Mouse (Mus musculus): ENCODE results near the gene Rap1gap. TPM values are rescaled to one million over a fixed set of nuclear protein-coding genes. Genes with fewer than 3 reads are reported as not detected.

Gene Rap1gap
- polyA plus RNA-seq, 1 experiment from 2014 or later = 3.9 TPM

DNA sequence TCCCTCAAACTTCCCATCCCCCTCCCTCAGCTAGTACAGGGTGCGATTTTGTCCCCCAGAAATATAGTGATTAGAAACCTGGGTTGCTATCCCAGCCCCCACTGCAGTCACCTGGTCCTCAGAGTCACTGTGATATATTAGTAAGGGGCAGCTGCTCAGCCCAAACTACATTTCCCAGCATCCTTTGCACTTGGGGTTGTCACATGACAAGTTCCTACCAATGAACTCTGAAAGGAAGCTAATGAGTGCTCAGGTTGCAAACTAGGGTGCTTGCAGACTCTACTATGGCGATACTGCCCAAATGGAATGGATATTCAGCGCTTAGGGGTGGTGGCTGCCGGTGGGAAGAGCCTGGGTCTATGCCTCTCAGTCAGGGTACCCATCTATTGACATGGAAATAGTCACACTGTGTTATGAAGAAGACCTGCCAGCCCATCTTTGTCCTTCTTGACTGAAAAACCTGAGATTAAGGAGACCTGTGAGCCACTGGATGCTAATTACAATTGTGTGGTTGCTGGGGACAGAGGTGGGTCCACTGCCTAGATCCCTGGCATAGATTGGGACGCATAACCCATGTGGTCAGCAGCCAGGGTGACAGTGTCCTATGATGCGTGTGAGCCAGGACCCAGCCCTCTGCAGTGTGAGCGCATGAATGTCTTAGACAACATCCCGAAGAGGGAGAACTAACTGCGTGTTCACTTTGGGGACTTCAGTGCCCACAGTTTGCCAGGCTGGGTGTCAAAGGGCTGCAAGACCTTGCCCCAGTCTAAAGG is 74.8 kb downstream of the Rap1gap start:
- H3K9ac ChIP-seq (ENCODE audit: low read length) = no peak overlapping the region
- H3K4me3 ChIP-seq (ENCODE audit: control insufficient read depth in 1 of 2, insufficient read depth in 1 of 2, low read depth in 1 of 2, low read length in 2 of 2) = no peak overlapping the region
- no peaks in the 10 kb centered on the region for H3K9me3 ChIP-seq (ENCODE audit: control insufficient read depth, low read length)
- H3K27me3 ChIP-seq (ENCODE audit: control insufficient read depth, insufficient read depth, low read length) = no peaks in the 10 kb centered on the region
- H3K4me1 ChIP-seq (ENCODE audit: control insufficient read depth in 2 of 2, insufficient read depth in 2 of 2, low read length in 2 of 2) = no peaks in the 10 kb centered on the region
- no peak overlapping the region for H3K27ac ChIP-seq (replicated peaks in 1 of 2; ENCODE audit: control insufficient read depth in 1 of 2, insufficient read depth in 1 of 2, low read depth in 2 of 2, low read length in 2 of 2)
- 51% methylated on average over 9 of the region's 9 CpGs for WGBS
- H3K36me3 ChIP-seq (ENCODE audit: control insufficient read depth, insufficient read depth, low read length) = no peaks in the 10 kb centered on the region
- no peak overlapping the region for H3K4me2 ChIP-seq (ENCODE audit: low read length)
- ATAC-seq (ENCODE audit: insufficient number of reproducible peaks, insufficient read depth, low FRiP score, low read depth) = no peak

DNA sequence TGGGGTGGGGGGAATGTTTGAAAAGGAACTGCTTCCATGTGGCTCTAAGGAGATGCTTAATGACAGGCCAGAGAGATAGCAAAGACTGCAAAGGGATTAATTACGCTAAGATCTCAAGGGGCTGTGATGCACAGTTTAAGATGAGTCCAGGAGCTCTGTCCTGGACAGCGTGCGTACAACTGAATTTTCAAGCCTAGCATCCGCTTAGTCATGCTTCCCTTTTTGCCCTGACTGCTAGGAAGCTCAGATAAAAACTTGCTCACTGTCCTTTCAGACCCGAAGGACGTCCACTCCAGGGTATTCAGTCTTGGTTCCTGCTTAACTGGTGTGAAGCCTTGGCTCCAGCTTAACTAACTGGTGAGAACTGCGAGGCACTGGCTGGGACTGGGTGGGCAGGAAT is 75.8 kb downstream of the Rap1gap start:
- no peak overlapping the region for H3K9ac ChIP-seq (ENCODE audit: low read length)
- H3K4me1 ChIP-seq (ENCODE audit: control insufficient read depth in 2 of 2, insufficient read depth in 2 of 2, low read length in 2 of 2) = no peaks in the 10 kb centered on the region
- 78% methylated on average over 7 of the region's 7 CpGs for WGBS
- H3K27me3 ChIP-seq (ENCODE audit: control insufficient read depth, insufficient read depth, low read length) = no peaks in the 10 kb centered on the region
- no peak overlapping the region for H3K4me3 ChIP-seq (ENCODE audit: control insufficient read depth in 1 of 2, insufficient read depth in 1 of 2, low read depth in 1 of 2, low read length in 2 of 2)
- no peak overlapping the region for H3K27ac ChIP-seq (replicated peaks in 1 of 2; ENCODE audit: control insufficient read depth in 1 of 2, insufficient read depth in 1 of 2, low read depth in 2 of 2, low read length in 2 of 2)
- no peak for ATAC-seq (ENCODE audit: insufficient number of reproducible peaks, insufficient read depth, low FRiP score, low read depth)
- H3K9me3 ChIP-seq (ENCODE audit: control insufficient read depth, low read length) = no peaks in the 10 kb centered on the region
- H3K36me3 ChIP-seq (ENCODE audit: control insufficient read depth, insufficient read depth, low read length) = no peaks in the 10 kb centered on the region
- H3K4me2 ChIP-seq (ENCODE audit: low read length) = no peak overlapping the region

DNA sequence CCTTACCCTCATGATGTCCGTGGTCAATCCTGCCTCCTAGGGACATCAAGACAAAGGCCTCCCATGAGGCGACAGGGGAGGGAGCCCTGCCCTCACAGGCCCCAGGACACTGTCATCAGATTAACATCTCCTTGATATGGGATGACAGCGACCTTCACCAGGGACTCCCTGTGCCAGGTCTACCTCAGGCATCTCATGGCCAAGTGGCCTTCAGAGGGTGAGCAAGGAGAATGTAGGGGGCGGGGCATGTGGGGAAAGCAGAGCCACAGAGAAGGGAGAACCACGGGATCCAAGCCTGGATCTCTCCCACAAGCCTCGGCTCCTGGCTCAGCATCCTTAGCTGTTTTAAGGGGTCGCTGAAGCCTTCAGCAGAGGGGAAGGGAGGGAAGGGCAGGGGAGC is 79.3 kb downstream of the Rap1gap start:
- 56% methylated on average over 7 of the region's 7 CpGs for WGBS
- no peaks in the 10 kb centered on the region for H3K27me3 ChIP-seq (ENCODE audit: control insufficient read depth, insufficient read depth, low read length)
- no peaks in the 10 kb centered on the region for H3K9me3 ChIP-seq (ENCODE audit: control insufficient read depth, low read length)
- H3K9ac ChIP-seq (ENCODE audit: low read length) = no peak overlapping the region
- ATAC-seq (ENCODE audit: insufficient number of reproducible peaks, insufficient read depth, low FRiP score, low read depth) = no peak
- H3K4me2 ChIP-seq (ENCODE audit: low read length) = no peak overlapping the region
- H3K27ac ChIP-seq (replicated peaks in 1 of 2; ENCODE audit: control insufficient read depth in 1 of 2, insufficient read depth in 1 of 2, low read depth in 2 of 2, low read length in 2 of 2) = no peak overlapping the region
- H3K4me3 ChIP-seq (ENCODE audit: control insufficient read depth in 1 of 2, insufficient read depth in 1 of 2, low read depth in 1 of 2, low read length in 2 of 2) = no peak overlapping the region
- no peaks in the 10 kb centered on the region for H3K36me3 ChIP-seq (ENCODE audit: control insufficient read depth, insufficient read depth, low read length)
- no peaks in the 10 kb centered on the region for H3K4me1 ChIP-seq (ENCODE audit: control insufficient read depth in 2 of 2, insufficient read depth in 2 of 2, low read length in 2 of 2)

DNA sequence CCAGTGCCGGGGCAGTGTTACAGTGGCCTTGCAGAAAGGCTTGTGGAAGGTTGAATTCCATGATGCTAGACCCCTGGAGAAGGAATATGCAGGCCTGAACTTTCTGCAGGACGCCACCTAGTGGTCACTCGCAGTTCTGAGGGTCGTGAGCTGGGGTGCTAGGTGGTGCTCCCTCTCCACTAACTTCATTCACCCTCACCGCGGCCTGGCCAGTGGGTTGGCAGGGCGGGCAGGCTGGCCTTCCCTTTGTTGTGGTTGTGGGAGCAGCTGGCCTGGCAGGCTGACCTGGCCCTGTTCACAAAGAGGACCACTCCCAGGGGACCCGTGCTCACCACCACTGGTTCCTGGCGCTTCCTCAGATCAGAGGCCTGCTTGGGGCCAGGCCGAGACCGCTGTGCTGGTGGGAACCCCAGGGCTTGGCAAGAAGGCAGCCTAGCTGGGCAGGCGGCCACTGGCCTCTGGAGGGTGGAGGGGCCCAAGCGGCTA is 80.0 kb downstream of the Rap1gap start:
- no peaks in the 10 kb centered on the region for H3K9me3 ChIP-seq (ENCODE audit: control insufficient read depth, low read length)
- no peak overlapping the region for H3K27ac ChIP-seq (replicated peaks in 1 of 2; ENCODE audit: control insufficient read depth in 1 of 2, insufficient read depth in 1 of 2, low read depth in 2 of 2, low read length in 2 of 2)
- H3K27me3 ChIP-seq (ENCODE audit: control insufficient read depth, insufficient read depth, low read length) = no peaks in the 10 kb centered on the region
- H3K4me2 ChIP-seq (ENCODE audit: low read length) = no peak overlapping the region
- no peaks in the 10 kb centered on the region for H3K36me3 ChIP-seq (ENCODE audit: control insufficient read depth, insufficient read depth, low read length)
- WGBS = 57% methylated on average over 13 of the region's 13 CpGs
- H3K4me1 ChIP-seq (ENCODE audit: control insufficient read depth in 2 of 2, insufficient read depth in 2 of 2, low read length in 2 of 2) = peaks cover 0 to under 1% of the 10 kb centered on the region in 2 experiments; a peak in 1 of 4 replicates
- H3K9ac ChIP-seq (ENCODE audit: low read length) = no peak overlapping the region
- ATAC-seq (ENCODE audit: insufficient number of reproducible peaks, insufficient read depth, low FRiP score, low read depth) = no peak
- no peak overlapping the region for H3K4me3 ChIP-seq (ENCODE audit: control insufficient read depth in 1 of 2, insufficient read depth in 1 of 2, low read depth in 1 of 2, low read length in 2 of 2)

- no peak overlapping the region for H3K4me3 ChIP-seq (ENCODE audit: control insufficient read depth in 1 of 2, insufficient read depth in 1 of 2, low read depth in 1 of 2, low read length in 2 of 2)
- H3K27ac ChIP-seq (replicated peaks in 1 of 2; ENCODE audit: control insufficient read depth in 1 of 2, insufficient read depth in 1 of 2, low read depth in 2 of 2, low read length in 2 of 2) = no peak overlapping the region
- whole genome bisulfite sequencing = 87% methylated on average over 9 of the region's 9 CpGs
- H3K36me3 ChIP-seq (ENCODE audit: control insufficient read depth, insufficient read depth, low read length) = no peaks in the 10 kb centered on the region
- no peak overlapping the region for H3K4me2 ChIP-seq (ENCODE audit: low read length)
- H3K9ac ChIP-seq (ENCODE audit: low read length) = no peak overlapping the region
- ATAC-seq (ENCODE audit: insufficient number of reproducible peaks, insufficient read depth, low FRiP score, low read depth) = no peak
- H3K27me3 ChIP-seq (ENCODE audit: control insufficient read depth, insufficient read depth, low read length) = no peaks in the 10 kb centered on the region
- peaks cover 16 to 22% of the 10 kb centered on the region in 2 experiments for H3K4me1 ChIP-seq (ENCODE audit: control insufficient read depth in 2 of 2, insufficient read depth in 2 of 2, low read length in 2 of 2)
- H3K9me3 ChIP-seq (ENCODE audit: control insufficient read depth, low read length) = no peaks in the 10 kb centered on the region
Observed at GRCm38 (mm10) chr4:137747091-137747490, 82.6 kb downstream of the Rap1gap start.

- Histone ChIP-seq H3K4me1 (ENCODE audit: control insufficient read depth in 2 of 2, insufficient read depth in 2 of 2, low read length in 2 of 2) (peaks cover 19 to 26% of the 10 kb centered on the region in 2 experiments), H3K9ac (ENCODE audit: low read length) (no peak overlapping the region), H3K4me3 (ENCODE audit: control insufficient read depth in 1 of 2, insufficient read depth in 1 of 2, low read depth in 1 of 2, low read length in 2 of 2) (no peak overlapping the region), H3K36me3 (ENCODE audit: control insufficient read depth, insufficient read depth, low read length) (no peaks in the 10 kb centered on the region), H3K27me3 (ENCODE audit: control insufficient read depth, insufficient read depth, low read length) (no peaks in the 10 kb centered on the region), H3K27ac (replicated peaks in 1 of 2; ENCODE audit: control insufficient read depth in 1 of 2, insufficient read depth in 1 of 2, low read depth in 2 of 2, low read length in 2 of 2) (no peak overlapping the region), H3K9me3 (ENCODE audit: control insufficient read depth, low read length) (no peaks in the 10 kb centered on the region), H3K4me2 (ENCODE audit: low read length) (no peak overlapping the region)
- no peak for ATAC-seq (ENCODE audit: insufficient number of reproducible peaks, insufficient read depth, low FRiP score, low read depth)
- WGBS = 74% methylated on average over 5 of the region's 5 CpGs
Observed at GRCm38 (mm10) chr4:137747590-137747989, 83.1 kb downstream of the Rap1gap start.

GRCm38 (mm10) chr4:137748726-137749125 is 84.2 kb downstream of the Rap1gap start:
- ATAC-seq (ENCODE audit: insufficient number of reproducible peaks, insufficient read depth, low FRiP score, low read depth) = no peak
- H3K9me3 ChIP-seq (ENCODE audit: control insufficient read depth, low read length) = no peaks in the 10 kb centered on the region
- no peak overlapping the region for H3K27ac ChIP-seq (replicated peaks in 1 of 2; ENCODE audit: control insufficient read depth in 1 of 2, insufficient read depth in 1 of 2, low read depth in 2 of 2, low read length in 2 of 2)
- no peak overlapping the region for H3K4me3 ChIP-seq (ENCODE audit: control insufficient read depth in 1 of 2, insufficient read depth in 1 of 2, low read depth in 1 of 2, low read length in 2 of 2)
- H3K27me3 ChIP-seq (ENCODE audit: control insufficient read depth, insufficient read depth, low read length) = no peaks in the 10 kb centered on the region
- peaks cover 19 to 26% of the 10 kb centered on the region in 2 experiments for H3K4me1 ChIP-seq (ENCODE audit: control insufficient read depth in 2 of 2, insufficient read depth in 2 of 2, low read length in 2 of 2)
- no peaks in the 10 kb centered on the region for H3K36me3 ChIP-seq (ENCODE audit: control insufficient read depth, insufficient read depth, low read length)
- WGBS = 71% methylated on average over 4 of the region's 4 CpGs
- no peak overlapping the region for H3K9ac ChIP-seq (ENCODE audit: low read length)
- H3K4me2 ChIP-seq (ENCODE audit: low read length) = no peak overlapping the region

DNA sequence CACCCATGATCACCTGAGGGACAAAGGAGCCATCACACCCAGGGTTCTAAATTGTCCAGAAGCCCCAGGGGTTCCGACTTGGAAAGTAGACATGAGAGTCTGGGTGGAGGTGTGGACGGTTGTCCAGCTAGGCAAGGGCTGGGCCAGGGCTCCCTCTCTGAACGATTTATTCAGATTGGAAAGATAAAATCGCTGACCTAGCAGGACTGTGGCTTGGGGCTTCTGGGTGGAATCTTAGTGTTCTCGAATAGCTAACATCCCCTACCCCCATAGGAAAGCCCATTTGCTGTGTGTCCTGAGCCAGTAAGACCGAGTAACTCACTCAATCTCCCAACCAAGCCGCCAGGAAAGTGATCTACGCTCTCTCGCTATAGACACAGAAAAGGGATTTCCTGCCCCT is 85.2 kb downstream of the Rap1gap start:
- H3K9me3 ChIP-seq (ENCODE audit: control insufficient read depth, low read length) = no peaks in the 10 kb centered on the region
- H3K27me3 ChIP-seq (ENCODE audit: control insufficient read depth, insufficient read depth, low read length) = no peaks in the 10 kb centered on the region
- no peaks in the 10 kb centered on the region for H3K36me3 ChIP-seq (ENCODE audit: control insufficient read depth, insufficient read depth, low read length)
- H3K27ac ChIP-seq (replicated peaks in 1 of 2; ENCODE audit: control insufficient read depth in 1 of 2, insufficient read depth in 1 of 2, low read depth in 2 of 2, low read length in 2 of 2) = no peak overlapping the region
- peaks cover 19 to 26% of the 10 kb centered on the region in 2 experiments for H3K4me1 ChIP-seq (ENCODE audit: control insufficient read depth in 2 of 2, insufficient read depth in 2 of 2, low read length in 2 of 2)
- ATAC-seq (ENCODE audit: insufficient number of reproducible peaks, insufficient read depth, low FRiP score, low read depth) = no peak
- 64% methylated on average over 9 of the region's 9 CpGs for WGBS
- no peak overlapping the region for H3K4me3 ChIP-seq (ENCODE audit: control insufficient read depth in 1 of 2, insufficient read depth in 1 of 2, low read depth in 1 of 2, low read length in 2 of 2)
- no peak overlapping the region for H3K9ac ChIP-seq (ENCODE audit: low read length)
- H3K4me2 ChIP-seq (ENCODE audit: low read length) = no peak overlapping the region

All from heart, embryonic 14.5 days (tissue).